Mouse (Mus musculus): Measurements from ENCODE around the gene Kcnk18.

Kcnk18 gene

DNA sequence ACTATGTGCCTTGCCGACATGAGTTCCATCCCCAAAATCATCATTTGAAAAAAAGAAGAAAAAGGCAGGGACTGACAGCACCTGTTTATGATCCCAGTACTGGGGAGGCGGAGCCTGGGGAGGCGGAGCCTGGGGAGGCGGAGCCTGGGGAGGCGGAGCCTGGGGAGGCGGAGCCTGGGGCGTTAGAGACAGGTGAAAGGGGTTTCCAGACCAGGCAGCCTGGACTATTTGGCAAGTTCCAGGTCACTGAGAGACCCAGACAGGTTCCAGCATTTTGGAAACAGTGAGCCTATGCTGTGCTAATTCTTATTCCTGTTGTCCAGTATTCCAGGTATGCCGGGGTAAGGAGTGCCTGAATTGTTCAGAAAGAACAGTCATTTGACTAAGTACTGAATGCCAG is at the start of gene Kcnk18:
Gene Kcnk18, plus strand, starts transcription at position 224 of the 400 bp plus-strand sequence.
- no peak for DNase-seq

DNA sequence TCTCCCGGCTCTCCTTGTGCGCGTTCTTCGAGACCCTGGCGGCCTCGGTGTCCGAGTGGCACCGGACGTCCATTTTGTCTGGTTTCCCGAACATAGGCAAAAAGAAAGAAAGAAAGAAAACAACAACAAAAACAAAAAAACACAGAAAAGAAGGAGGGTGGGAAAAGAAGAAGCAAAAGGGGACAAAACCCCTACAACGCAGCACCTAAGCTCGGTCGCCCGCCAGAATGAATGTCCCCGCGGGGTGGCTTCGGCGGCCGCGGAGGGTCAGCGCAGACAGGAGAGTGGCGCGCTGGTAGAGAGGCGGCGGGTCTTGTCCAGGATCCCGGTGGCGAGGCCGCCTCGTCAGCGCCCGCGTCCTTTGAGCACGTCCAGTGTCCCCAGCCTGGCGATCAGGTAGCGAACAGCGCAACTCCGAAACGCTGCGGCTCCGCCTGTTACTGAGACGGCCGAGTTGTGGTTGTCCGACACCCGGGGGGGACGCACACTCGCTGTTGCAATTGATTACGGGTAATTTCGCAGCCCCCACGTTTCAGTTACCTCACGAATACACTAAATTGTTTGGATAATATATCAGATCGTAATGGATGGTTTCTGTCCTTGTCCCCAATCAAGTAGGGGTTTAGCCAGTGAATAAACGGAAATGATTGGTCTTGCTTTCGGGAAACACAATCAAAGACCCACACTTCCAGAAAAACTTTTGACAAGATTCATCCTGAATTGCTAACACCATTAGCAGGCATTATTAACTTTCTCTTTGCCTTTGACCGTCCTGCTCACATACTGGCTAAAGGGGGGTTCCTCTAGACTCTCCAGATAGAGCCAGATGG is 48.9 kb upstream of the Kcnk18 start, which contains the start of gene Vax1:
Gene Vax1, minus strand, starts transcription at position 121 of the 830 bp plus-strand sequence.
- no peak for DNase-seq

DNA sequence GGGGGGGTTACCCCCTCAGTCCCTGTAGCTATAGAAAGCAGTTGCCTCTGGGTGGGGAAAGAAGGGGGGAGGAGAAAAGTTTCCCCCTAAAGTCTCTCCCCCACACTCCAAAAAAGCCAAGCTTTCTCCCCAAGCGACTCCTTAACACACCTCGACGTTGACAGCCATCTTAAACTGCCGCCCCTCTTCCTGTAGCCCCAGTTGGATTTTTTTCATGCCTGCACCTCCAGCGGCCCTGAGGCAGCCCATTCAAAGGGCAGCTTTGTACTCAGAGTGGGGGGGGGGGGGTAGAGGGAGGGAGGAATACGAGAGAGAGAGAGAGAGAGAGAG is 48.3 kb upstream of the Kcnk18 start:
- no peak for DNase-seq

DNA sequence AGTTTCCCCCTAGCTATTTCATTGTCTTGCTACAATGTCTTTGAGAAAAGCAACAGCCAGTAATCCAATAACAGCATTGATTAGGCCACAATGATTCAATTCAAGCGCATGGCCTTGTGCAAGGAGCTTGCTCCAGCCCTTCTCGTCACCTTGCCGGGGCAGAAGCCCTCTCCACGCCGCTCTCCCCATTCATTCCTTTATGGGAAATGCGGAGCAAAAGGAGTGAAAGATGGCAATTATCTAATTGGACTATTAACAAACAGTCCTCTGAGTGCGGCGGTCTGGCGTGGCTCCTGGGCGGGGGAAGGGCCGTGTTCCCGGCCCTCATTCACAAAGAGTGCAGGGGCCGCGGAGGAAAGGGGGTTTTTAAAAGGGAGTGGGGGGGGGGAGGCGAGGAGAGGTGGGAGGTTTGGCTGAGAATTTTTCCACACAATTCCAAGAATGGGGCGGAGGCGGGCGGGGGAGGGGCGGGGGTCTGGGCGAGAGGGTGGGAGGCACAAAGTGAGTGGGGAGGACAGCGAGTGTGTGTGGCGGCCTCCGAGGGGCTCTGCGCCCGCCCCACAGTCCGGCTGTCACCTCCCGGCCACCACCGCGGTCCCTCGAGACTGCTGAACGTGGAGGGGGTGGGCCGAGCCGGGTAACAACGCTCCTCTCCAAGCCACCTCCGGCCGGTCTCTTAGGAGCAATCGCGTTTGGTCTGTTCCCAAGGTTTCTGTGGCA is 47.7 kb upstream of the Kcnk18 start:
- no peak for DNase-seq

DNA sequence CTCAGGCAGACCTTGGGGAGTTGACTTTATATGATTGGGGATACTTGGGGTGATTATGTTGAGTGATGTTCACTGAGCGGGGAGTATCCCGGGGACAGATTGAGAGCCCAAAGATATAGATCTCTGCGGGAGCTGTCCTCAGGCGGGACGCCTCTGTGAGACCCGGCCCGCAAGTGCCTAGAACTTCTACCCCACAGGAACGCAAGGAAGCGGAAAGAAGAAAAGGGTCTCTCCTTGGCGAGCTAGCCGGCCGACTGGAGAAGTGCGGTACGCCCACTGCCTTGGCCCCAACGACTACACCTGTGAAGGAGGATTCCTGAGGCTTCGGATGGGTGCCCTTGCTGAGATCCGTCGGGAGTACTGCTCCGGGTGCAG is 47.2 kb upstream of the Kcnk18 start:
- no peak for DNase-seq

DNA sequence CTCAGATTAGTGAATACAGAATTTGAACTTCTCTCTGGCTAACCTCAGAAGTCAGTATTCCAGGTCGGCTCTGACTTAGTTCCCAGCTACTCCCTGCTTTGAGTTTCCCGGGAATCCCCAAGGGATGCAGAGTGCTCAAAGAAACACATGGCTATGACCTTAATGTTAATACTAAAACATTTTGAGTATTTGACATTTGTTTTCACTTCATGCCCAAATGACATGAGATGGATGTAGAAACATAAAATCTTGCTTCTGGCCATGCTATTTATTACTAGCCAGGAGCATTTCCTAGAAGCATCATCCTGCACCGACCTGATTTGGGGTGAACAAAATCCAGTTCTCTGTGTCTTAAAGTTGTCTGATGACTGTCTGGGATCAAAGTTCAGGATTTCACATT is 46.2 kb upstream of the Kcnk18 start:
- DNase-seq: no peak

DNA sequence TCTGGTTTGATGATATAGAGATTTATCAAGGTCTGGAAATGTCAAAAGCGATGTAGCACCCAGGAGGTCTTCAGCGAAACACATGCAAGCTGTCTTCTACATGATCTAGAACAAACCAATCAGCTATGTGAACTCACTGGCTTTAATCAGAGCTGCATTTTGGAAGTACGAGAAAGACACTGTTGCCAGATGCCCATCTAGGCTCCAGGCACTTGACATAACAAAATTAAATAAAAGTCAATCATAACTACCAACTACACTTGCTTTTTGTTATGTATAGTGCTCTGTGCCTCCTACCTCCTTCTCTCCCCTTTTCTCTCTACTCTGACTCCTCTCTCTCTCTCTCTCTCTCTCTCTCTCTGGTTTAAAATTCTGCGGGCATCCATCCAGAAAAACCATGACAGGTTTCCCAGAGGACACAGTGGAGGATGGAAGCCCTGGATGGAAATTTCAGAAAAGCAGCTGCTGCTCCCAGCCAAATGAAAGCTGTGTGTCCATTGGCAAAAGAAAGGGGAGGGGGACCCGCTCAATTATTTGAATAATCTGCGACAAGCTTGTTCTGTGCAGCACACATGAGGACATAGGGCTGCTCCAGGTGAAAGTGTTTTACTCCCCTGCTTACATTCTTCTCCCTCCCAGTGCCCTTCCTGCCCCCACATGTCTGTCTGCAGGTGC is 45.5 kb upstream of the Kcnk18 start:
- no peak for DNase-seq

DNA sequence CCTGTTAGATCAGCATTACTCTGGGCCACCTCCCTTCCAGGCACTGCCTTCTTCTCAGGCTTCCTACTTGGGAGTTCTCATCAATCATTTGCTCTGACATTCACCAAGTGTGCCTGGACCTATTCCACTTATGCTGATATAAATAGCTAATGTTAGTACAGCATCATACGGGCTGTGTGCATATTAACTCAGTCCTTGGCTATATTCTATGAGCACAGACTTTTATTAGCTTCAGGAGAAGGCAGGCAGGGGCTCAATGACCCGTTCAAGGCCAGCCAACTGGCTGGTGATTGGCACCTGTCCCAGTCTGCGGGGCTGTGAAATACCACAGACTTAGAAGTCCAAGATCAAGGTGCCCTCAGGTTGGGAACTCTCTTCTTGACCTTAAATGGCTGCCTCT is 35.0 kb upstream of the Kcnk18 start:
- no peak for DNase-seq

DNA sequence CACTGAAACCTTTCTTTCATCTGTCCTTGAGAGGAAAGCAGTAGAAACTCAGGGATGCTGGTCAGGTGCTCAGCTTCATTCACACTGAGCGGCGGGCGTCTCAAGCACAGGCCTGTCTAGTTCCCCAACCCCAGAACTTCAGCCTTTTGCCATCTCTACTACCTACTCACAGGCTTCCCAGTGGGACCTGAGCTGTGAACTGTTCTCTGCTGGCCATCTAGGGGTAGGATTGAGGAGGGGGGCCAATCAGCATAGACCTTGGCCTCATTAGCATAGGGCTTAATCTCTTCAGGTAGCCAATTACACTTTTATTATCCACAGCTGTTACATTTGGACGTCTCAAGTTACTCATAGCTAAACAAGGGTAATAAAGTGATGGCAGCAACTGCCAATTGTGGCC is 30.0 kb upstream of the Kcnk18 start:
- no peak for DNase-seq

DNA sequence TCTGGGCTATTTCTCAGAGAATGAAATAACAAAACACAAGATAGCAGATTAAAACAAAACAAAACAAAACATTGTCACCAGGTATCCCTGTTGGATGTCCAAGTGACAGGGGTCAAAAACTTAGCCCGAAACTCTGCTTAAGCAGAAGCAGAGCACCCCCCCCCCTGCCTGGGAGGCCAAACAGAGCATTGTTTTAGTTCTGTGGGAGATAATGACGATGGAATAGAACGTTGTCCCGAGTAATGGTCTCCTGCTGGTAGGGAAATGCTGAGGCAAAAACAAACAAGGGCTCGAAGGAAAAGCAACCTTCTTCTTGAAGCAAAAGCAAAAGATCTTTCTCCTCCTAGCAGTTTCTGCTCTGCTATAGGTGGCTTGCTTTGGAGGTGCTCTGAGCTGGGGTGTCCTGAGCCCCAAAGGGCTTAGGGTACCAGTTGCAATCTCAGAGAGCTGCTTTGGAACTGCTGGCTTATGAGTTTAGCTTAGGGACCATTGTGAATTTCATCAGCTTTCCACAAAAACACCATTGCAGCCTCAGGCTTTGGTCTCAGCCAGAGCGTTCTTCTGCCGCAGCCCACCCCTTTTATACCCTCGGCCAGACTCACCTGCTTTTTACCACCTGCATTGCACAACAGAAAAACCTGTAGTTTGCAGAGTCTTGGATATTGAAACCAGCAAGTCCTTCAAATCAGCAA is 28.4 kb upstream of the Kcnk18 start:
- DNase-seq: no peak

DNA sequence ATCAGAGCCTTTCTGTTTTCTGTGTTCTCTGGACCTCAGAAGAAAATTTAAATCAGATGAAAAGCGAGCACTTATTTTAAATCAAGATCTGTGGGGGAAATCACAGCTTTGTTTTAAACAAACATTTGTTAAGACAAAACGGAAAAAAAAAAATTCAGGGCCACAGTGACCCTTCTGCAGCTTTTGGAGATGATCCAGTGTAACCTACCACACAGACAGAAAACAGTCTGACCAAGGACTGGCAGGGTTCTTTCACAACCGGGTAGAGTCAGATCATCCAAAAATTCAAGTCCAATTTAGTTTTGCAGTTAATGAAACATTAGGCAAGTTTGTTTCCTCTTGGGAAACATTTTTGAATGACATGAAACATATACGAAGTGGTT is 27.9 kb upstream of the Kcnk18 start:
- no peak for DNase-seq

DNA sequence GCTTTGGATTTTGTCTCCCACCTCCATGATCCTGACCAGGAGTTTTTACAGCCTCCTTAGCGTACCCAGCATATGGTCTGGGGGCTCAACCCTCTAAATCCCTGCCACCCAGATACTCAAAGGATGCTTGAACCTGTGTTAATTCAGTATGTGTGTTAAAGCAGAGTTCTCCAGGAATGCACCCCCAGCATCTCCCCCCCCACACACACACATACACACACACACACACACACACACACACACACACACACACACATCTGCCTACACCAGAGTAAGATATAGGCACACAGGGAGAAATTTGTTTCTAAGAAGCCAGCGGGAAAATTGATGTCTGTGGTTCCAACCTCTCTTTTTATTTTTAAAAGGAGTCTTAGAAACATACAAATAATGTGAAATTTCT is 26.5 kb upstream of the Kcnk18 start:
- DNase-seq: no peak

DNA sequence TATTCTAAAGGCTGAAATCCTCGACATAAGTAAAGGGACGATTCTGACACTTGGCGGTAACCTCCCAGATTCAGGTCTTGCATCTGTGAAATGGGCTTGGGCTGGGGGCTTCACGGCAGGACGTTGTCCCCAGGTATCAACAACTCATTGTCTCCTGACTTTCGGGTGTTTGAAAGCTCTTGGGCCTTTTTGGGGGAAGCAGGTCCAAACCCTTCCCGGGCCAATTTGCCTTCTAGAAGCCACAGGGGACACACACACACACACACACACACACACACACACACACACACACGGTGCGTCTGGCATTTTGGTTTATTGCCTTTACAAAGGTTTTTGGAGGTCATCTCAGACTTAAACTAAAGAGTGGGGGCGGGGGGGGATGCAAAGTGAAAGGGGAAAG is 25.6 kb upstream of the Kcnk18 start:
- no peak for DNase-seq

DNA sequence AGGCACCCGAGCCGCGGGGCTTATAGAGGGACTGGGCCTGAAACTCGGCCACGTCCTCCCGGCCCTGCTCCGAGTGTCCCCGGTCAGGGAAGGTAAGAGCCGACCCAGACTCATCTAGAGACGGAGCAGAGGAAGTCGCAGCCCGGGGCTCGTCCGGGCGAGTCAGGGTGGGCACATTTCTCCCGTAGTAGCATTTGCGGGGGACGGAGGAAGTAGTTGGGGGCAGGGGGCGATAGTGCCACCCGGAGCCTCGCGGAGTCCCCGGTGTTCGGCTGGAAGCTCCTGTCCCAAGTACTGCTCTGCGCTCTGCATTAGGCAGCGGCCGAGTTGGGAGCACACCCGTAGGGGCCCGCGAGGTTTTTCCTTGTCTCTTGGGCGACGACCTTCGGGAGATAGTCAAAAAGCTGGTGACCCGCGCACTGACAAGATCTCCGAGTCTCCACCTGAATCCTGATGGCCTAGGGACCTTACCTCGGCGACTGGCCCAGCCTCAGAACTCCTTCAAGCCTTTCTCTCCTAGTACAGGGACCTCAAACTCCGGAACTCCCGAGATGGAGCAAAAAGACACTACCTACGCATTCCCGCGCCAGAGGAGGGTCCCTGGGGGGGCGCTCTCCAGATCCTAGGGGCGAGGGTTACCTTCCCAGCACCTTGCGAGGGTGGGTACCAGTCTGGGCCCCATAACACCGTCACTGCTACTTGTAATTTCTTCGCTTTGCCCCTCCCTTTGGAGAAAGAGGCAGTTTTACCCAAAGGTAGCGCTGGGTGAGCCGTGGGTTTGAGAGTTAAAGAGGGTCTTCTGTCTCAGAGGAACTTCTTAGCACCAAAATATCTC is 24.8 kb upstream of the Kcnk18 start:
- DNase-seq: no peak

DNA sequence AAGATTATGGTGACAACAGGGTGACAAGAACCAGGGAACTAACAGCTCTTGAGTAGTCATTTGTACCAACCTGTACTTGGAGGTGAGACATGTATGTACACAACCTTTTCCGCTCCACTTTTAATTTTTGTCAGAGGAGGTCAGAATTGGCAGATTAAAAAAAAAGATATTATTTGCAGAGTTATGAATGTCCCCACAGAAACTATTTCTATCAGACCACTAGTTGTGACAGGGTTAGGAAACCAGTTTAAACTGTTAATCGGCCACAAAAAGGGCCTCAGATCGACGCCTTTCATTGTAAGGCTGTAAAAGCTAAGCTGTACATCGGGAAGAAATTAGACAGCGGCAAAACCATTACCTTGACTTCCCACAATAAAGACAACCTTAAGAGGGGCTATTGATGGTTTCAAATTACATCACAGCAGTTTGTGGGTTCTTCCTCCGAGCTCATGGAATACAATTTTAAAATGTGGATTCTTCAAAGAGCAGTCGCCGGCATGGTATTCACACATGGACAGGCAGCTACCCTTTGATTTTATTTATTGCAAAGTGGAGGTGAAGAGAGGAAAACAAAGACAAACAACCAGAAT is 23.7 kb upstream of the Kcnk18 start:
- no peak for DNase-seq

DNA sequence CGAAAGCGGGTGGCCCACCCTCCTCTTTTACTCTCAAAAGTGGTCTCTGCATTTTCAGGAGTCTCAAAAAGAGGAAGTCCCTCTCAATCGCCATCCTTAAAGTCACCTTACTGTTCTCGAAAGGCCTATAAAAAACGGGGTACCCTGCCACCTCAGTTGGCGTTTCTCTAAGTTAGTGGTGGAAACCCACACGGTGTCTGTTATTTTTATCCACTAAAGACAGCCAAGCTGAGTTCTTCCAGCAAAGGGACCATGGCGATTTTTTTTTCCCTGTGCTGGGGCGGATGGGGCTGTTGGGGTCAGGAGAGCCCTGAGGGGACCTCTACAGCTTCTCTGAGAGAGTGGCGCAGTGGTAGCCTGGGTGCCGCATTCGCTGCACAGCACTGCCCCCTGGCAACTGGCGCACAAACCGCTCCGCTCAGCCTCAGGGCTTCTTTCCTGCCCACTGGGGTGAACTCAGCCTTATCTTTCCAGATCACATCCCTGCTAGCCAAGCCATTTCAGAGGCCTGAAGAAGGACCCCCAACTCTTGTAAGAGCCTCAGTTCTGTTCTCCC is 22.8 kb upstream of the Kcnk18 start:
- DNase-seq: peak; percentile 40

DNA sequence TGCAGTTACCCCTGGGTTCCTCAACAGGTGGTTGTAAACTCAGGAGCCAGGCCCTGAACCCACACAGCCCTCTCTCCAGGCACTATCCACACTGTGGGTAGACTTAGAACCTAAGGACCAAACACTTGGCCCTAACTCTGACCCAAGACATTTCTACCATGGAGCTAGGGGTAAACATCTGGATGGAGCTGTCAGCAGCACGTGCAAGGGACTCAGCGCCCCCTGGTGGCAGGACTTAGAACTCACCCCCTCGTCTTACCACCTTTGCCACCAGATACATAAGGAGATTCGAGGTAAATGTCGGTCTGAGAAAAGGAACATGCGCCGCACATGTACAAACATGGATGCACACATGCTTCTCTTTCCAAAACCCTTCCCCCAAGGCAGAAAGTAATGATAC is 20.9 kb upstream of the Kcnk18 start:
- peak; percentile 72 for DNase-seq

DNA sequence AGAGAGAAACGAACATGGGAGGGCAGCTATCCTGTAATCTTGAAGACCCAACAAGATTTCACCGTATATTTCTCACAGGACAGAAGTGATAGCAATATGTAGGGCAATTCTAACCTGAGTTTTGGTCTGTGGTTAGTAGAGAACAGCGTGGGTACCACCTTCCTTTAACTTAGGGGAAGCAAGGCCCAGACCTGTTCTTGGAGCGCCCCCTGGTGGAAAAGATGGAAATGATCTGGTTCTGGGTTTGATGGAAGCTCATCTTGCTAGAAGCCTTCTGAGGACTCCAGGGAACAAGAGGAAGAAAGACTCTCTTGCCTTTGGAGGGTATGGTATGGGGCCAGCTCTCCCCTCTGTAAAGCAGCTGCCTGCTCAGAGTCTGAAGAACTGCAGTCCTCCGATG is 10.5 kb upstream of the Kcnk18 start:
- peak; percentile 69 for DNase-seq

DNA sequence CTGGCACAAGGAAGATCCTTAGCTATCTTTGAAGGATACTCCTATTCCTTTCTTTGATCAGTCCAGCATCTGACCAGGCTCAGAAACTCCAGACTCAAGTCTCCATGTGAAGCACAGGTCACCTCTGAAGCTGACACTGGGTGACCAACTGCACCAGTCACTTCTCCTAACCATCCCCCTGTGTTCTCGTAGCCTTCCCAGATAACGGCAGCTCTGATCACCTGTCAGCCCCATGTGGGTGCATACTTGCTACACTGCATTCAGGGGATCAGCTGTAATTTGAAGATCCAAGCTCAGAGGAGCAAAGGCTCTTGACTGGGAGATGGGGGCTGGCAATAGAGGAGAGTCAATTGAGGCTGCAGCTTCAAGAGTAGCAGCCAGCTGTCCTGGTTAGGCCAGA is 10.0 kb upstream of the Kcnk18 start:
- DNase-seq: no peak

DNA sequence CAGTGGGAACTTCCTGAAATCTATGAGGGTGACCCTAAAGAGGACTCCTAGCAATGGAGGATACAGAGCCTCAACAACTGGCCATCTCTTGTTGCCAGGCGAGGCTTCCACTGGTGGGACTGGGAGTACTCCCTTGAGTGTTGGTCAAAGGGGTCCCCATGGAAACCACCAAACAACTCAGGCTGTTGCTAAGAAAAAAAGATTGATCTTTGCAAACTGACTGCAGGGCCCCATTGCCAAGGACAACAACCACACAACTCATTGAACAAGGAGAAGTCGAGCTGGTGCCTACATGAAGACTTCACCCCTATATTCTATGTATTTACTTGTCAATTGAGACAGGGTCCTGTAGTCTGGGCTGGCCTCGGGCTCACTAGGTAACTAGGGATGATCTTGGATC is 2.1 kb upstream of the Kcnk18 start:
- DNase-seq: no peak

DNA sequence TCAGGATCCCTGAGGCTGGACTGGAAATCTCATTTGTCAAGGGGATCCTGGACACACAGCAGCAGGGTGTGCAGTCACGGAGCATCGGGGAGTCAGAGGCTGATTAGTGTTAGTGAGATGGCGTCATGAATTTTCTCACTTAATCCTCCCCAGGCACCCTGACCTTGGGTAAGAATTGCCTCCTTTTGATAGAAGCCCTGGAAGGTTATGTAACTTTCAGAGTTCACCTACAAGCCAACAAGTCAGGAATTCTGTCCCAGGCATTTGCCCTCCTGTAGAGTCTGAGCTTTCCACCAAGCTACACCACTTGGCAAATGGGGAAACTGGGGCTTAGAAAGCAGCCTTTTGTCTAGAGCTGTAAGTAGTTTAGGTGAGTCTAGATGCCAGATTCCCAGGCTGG is 2.1 kb downstream of the Kcnk18 start:
- no peak for DNase-seq

DNA sequence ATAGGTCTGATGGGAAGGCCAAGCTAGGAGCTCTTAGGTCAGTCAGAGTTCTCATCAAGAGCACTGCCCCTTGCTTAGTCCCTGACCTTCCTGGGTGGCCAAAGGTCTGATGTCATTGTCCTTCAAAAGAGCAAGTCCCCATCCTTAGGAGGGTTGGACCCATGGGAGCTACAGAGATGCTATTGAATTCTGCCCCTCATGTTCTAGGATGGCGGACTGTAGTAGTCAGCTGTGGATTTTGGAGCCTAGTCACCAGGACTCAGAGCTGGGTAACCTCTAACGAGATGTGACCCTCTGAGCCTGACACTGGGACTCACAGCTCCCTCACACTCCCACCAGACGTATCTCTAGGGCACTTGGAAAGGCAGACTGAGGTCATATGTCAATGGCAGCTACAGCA is 9.4 kb downstream of the Kcnk18 start:
- no peak for DNase-seq
